Mouse (Mus musculus): ENCODE data around the gene Rsph14.
A peak's percentile ranks its signal among the peaks of the same experiment; 100 is the strongest.

Gene Rsph14

GRCm38 (mm10) chr10:74933548-74934190, 98.7 kb downstream of the Rsph14 start:
- DNase-seq (ENCODE audit: low read depth, low spot score) = peak; percentile 52

GRCm38 (mm10) chr10:74932487-74932886, 99.9 kb downstream of the Rsph14 start:
- no peak for DNase-seq (ENCODE audit: low read depth, low spot score)

GRCm38 (mm10) chr10:74931631-74932030, 100.8 kb downstream of the Rsph14 start:
- no peak for DNase-seq (ENCODE audit: low read depth, low spot score)

GRCm38 (mm10) chr10:74930541-74930940, 101.8 kb downstream of the Rsph14 start:
- no peak for DNase-seq (ENCODE audit: low read depth, low spot score)

GRCm38 (mm10) chr10:74929578-74929977, 102.8 kb downstream of the Rsph14 start:
- no peak for DNase-seq (ENCODE audit: low read depth, low spot score)

- no peak for DNase-seq (ENCODE audit: low read depth, low spot score)
Measured at GRCm38 (mm10) chr10:74928276-74928675, 104.1 kb downstream of the Rsph14 start.

- no peak for DNase-seq (ENCODE audit: low read depth, low spot score)
Measured at GRCm38 (mm10) chr10:74925324-74925723, 107.1 kb downstream of the Rsph14 start.

- no peak for DNase-seq (ENCODE audit: low read depth, low spot score)
Measured at GRCm38 (mm10) chr10:74924274-74924673, 108.1 kb downstream of the Rsph14 start.

- no peak for DNase-seq (ENCODE audit: low read depth, low spot score)
Measured at GRCm38 (mm10) chr10:74922763-74923162, 109.6 kb downstream of the Rsph14 start.

- DNase-seq (ENCODE audit: low read depth, low spot score) = no peak
Measured at GRCm38 (mm10) chr10:74921614-74922013, 110.8 kb downstream of the Rsph14 start.

- no peak for DNase-seq (ENCODE audit: low read depth, low spot score)
Measured at GRCm38 (mm10) chr10:74920853-74921567, 111.4 kb downstream of the Rsph14 start.

- no peak for DNase-seq (ENCODE audit: low read depth, low spot score)
Measured at GRCm38 (mm10) chr10:74919277-74919676, 113.1 kb downstream of the Rsph14 start.

- DNase-seq (ENCODE audit: low read depth, low spot score) = no peak
Measured at GRCm38 (mm10) chr10:74908431-74908830, 124.0 kb downstream of the Rsph14 start.
